Mouse (Mus musculus) Patski (cell line): ENCODE results near the gene Sema5a. TPM values are rescaled to one million over a fixed set of nuclear protein-coding genes. Genes with fewer than 3 reads are reported as not detected.

Experiments used
- ATAC-seq: fragments of 100-300 bp; one replicate; pipeline ENCODE4 v1.8.0; 2021
- CTCF ChIA-PET: fragments of 350-600 bp; sonication (Branson Sonifier 250); formaldehyde crosslinking; loops from one replicate; lab custom pipeline; 2022; ENCODE audit warnings: inconsistent platforms; lab: Charles Lee
- POLR2A ChIA-PET: fragments of 350-600 bp; sonication (Branson Sonifier 250); formaldehyde crosslinking; loops from one replicate; lab custom pipeline; 2022; ENCODE audit warnings: antibody characterized with exemption, inconsistent platforms; lab: Charles Lee
- DNase-seq: peaks from one replicate; pipeline ENCODE4 v3.0.0-alpha.2; 2011; ENCODE audit warnings: low read depth, low spot score
- H3K27me3 ChIP-seq: fragments of 371-371 bp; one replicate; pipeline ENCODE4 v1.5.1; 2021
- CTCF ChIP-seq: fragments of 100-300 bp; IDR thresholded peaks from one replicate; pipeline ENCODE4 v1.5.1; 2021
- in situ Hi-C: fragments of 300-500 bp; cut with MboI; formaldehyde crosslinking; loops from 3 replicates; pipeline ENCODE4 v1.11.1; 2018; ENCODE audit warnings: low pct_unique_long_range_greater_than_20kb, mixed read lengths
- polyA plus RNA-seq: library from polyadenylated mRNA; unstranded; gene quantifications from one replicate; pipeline ENCODE4 v1.2.3, GENCODE M21; 2021

Gene Sema5a
- polyA plus RNA-seq, 1 experiment from 2014 or later: 69.9 TPM

DNA sequence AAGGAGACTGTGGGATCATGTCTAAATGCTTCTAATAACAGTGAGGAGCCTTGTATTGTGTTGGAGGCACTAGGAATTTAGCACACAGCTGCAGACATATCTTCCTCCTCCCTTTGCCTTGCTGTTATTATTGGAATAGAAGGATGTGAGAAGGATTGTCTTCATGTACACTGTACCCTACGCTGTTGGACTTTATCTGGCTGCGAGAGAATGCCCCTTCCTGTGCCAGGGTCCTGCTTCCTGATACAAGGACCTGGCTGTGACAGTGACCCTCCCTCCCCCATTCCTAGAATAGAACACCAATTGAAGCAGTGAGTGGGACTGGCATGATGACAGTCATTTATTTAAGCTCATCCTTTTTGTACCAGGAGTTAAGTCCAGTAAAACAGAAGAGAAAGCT, 261.3 kb downstream of the Sema5a start:
- TF ChIP-seq CTCF: no peak
- POLR2A ChIA-PET: interaction anchor here (1.1 to 1.3 kb wide), 2 partner anchors 8 to 9 kb away, joined by 3 to 5 read pairs; no protein-coding TSS in a partner anchor
- CTCF ChIA-PET: interaction anchor here (1.4 kb wide), 1 partner anchor 15 kb away, joined by 4 read pairs; no protein-coding TSS in a partner anchor
- in situ Hi-C loops: no loop called here
- DNase-seq (no peak), ATAC-seq (no peak)
- no peaks in the 10 kb centered on the region for H3K27me3 ChIP-seq

DNA sequence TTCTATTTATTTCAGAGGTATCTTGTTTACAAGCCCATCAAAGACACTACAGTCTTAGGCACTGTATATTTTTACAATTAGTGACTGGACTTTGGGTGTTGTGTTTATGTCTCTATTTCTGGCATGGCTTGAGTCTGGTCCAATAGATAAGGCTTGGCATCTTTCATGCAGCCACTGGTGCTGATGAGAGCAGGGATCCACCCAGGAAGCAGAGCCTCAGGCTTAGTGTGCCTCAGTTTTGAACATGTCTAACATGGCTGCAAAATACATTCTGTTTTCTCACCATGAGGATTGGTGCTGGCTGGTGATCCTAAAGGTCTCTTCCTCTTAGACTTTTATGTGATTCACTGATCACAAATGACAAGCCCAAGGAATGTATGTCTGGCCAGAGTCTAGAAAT, 263.7 kb downstream of the Sema5a start:
- no peak for ATAC-seq
- ChIA-PET POLR2A (no interaction called here), CTCF (no interaction called here)
- no peak for DNase-seq
- TF ChIP-seq CTCF: no peak
- in situ Hi-C loops: no loop called here
- no peaks in the 10 kb centered on the region for H3K27me3 ChIP-seq

DNA sequence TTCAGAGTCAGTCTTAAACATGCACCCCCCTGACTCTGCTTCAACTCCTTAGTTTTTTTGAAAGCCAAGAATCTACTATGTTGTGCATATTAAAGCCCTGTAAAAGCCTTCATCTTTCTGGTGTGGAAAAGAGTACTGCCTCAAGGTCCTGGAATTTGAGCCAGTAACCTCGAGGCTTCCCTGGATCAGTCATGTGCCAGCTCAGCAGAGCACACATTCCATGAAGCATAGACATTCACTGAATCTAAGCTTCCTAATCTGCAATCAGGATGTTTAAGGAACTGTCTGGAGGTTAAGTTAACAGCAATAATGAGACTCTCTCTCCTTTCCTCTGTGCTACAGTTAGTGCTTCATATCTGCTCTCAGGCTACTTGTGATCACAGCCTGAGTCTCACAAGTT, 270.3 kb downstream of the Sema5a start:
- no peak for TF ChIP-seq CTCF
- in situ Hi-C loops: no loop called here
- ATAC-seq (peak; percentile 60), DNase-seq (peak; percentile 6)
- no peaks in the 10 kb centered on the region for H3K27me3 ChIP-seq
- POLR2A ChIA-PET: interaction anchor here (0.8 kb wide), 1 partner anchor 9 kb away, joined by 5 read pairs; no protein-coding TSS in a partner anchor
- CTCF ChIA-PET: no interaction called here

- no peak for ATAC-seq
- ChIA-PET CTCF (interaction anchor here (1.2 to 1.8 kb wide), 3 partner anchors 10 to 21 kb away, joined by 3 to 4 read pairs (median 3); no protein-coding TSS in a partner anchor), POLR2A (no interaction called here)
- no peaks in the 10 kb centered on the region for H3K27me3 ChIP-seq
- no peak for DNase-seq
- in situ Hi-C loops: no loop called here
- TF ChIP-seq CTCF: no peak
Observed at GRCm38 (mm10) chr15:32517954-32518353, 273.3 kb downstream of the Sema5a start.

GRCm38 (mm10) chr15:32532539-32532938, 287.9 kb downstream of the Sema5a start:
- no peaks in the 10 kb centered on the region for H3K27me3 ChIP-seq
- POLR2A ChIA-PET: no interaction called here
- DNase-seq (no peak), ATAC-seq (no peak)
- no peak for TF ChIP-seq CTCF
- CTCF ChIA-PET: no interaction called here
- in situ Hi-C loops: no loop called here

DNA sequence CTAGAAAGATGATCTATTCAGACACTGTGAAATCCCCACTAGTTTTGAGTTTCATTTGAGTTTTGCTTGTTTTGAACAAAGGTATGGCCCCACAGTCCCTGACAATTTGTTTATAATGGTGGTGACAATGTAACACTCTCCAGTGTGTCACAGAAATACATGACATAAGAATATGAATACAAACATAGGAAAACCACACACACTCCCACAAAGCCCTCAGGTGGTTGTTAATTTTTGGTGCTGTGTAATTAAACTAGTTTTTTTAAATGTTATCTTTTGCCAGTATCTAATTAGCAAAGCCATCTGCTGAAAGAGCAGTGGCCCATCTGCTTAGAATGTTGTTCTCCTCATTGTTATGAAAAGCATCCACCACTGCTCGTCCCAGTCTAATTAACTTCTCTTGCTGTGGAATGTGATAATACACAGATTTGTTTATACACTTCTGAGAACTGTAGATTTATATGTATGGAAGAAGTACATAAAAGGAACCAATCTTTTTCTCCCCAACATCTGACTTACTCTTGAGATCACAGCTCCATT, 289.0 kb downstream of the Sema5a start:
- DNase-seq: no peak
- POLR2A ChIA-PET: no interaction called here
- CTCF ChIA-PET: no interaction called here
- ATAC-seq: no peak
- in situ Hi-C loops: no loop called here
- H3K27me3 ChIP-seq: no peaks in the 10 kb centered on the region
- TF ChIP-seq CTCF: no peak

DNA sequence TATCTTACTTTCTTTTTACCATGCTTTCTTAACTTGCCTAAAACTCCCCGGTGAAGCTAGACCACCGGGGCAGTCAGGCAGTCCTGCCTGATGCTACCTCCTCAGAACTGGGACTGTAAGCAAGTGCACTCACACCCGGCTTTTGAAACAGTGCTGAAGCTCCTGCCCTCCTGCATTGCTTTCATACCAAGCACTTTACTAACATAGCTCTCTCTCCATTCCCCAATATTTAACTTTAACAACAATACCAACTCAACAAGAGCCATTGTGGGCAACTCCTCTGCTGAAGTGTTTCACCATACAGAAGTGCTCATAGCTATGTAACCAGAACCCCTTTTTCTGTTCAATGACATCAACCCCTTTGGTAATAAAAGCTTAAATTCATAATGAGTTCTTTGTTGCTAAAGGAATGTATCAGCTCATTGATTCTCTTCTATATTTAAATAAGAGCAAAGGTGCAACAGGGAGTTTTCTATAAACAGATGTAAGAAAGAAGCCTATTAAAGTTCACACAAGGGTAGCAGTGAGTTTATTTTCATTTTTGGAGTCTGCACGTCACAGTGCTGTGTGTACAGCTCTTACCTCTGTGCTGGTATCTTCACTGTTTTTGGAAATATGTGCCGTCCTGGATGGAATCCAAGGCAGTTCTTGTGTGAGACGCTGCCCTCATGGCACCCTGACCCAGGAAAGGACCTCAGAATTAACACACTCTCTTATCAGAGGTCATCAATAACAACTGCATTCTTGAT, 292.3 kb downstream of the Sema5a start:
- no peak for TF ChIP-seq CTCF
- ATAC-seq (peak; percentile 59), DNase-seq (no peak)
- ChIA-PET POLR2A (interaction anchor here (0.6 kb wide), 1 partner anchor 1305 kb away, joined by 3 read pairs; no protein-coding TSS in a partner anchor), CTCF (interaction anchor here (1.3 kb wide), 2 partner anchors 8 to 230 kb away, joined by 3 to 4 read pairs; no protein-coding TSS in a partner anchor)
- in situ Hi-C loops: no loop called here
- H3K27me3 ChIP-seq: no peaks in the 10 kb centered on the region

DNA sequence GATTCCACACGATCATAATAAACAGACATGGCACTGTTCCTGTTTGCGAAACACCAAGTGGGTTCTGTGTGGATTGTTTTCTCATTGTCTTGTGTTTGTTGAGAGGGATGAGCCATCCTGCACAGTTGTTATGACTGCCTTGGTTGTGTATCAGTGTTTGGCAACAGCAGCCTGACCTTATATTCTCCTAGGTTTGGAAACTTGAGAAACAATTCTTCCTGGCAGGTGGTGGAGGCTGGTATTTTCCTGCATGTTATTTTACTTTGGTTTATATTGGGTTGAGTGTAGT, 292.8 kb downstream of the Sema5a start:
- DNase-seq (no peak), ATAC-seq (peak; percentile 33)
- POLR2A ChIA-PET: interaction anchor here (0.6 kb wide), 1 partner anchor 1305 kb away, joined by 3 read pairs; no protein-coding TSS in a partner anchor
- in situ Hi-C loops: no loop called here
- H3K27me3 ChIP-seq: no peaks in the 10 kb centered on the region
- no peak for TF ChIP-seq CTCF
- CTCF ChIA-PET: interaction anchor here (1.1 kb wide), 1 partner anchor 14 kb away, joined by 3 read pairs; no protein-coding TSS in a partner anchor

DNA sequence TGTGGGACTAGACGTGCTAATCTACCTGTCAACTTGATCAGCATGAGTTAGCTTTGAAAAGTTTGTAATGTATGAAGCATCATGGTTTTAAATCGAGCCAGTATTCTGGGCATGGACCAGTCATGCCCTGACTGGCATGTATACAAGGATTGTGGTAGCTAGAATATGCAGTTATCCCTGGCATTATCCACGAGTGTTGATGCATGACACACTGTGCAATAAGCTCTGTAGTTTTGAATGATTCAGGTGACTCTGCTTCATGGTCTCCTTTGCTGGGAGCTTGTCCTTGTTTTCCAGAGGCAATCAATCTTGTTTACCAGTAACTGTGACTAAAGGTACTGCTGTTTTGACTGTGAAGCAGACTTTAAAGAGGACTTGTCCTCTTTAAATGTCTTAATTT, 293.5 kb downstream of the Sema5a start:
- no peak for TF ChIP-seq CTCF
- in situ Hi-C loops: no loop called here
- peak; percentile 62 for DNase-seq
- CTCF ChIA-PET: interaction anchor here (0.9 to 1.1 kb wide), 2 partner anchors 13 to 266 kb away, joined by 3 read pairs; no protein-coding TSS in a partner anchor
- peak; percentile 86 for ATAC-seq
- POLR2A ChIA-PET: interaction anchor here (0.6 kb wide), 1 partner anchor 288 kb away, joined by 3 read pairs; no protein-coding TSS in a partner anchor
- H3K27me3 ChIP-seq: no peaks in the 10 kb centered on the region

DNA sequence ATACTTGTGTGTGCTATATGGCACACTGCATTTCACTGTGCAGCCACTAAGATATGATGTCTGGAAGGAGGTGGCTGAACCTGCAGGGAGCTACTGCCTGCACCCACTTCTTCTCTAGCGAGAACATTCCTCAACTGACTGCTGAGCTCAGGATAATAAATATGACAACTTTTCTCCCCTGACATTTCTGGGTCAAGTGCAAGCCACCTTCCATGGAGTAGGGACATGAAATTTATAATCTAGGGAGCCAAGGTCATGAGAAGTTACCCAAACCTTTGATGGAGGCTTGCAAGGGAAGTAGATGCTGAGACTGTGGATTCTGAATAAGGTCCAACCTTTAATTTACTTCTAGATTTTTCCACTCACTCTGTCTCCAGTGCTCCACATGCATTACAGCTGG, 298.1 kb downstream of the Sema5a start:
- no peak for TF ChIP-seq CTCF
- in situ Hi-C loops: no loop called here
- DNase-seq (no peak), ATAC-seq (no peak)
- no peaks in the 10 kb centered on the region for H3K27me3 ChIP-seq
- POLR2A ChIA-PET: no interaction called here
- CTCF ChIA-PET: no interaction called here

DNA sequence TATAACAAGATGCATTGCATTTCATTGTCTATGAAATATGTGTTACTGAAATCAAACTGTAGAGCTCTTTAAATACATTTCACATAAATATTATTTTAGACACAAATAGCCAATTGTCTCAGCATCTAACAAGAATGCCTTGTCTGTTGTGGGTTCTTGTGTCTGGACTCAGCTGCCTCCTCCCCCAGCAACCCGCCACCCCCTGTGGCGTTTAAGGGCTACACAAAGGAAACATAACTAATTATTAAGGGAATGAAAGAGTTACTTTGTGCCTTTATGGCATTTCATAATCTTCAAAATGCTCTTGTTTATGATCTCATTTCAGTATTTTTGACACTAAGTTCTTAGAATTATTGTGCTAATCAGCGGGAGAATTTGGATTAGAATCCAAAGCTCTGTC, 298.6 kb downstream of the Sema5a start:
- ATAC-seq: no peak
- no peaks in the 10 kb centered on the region for H3K27me3 ChIP-seq
- no peak for TF ChIP-seq CTCF
- no peak for DNase-seq
- POLR2A ChIA-PET: no interaction called here
- in situ Hi-C loops: no loop called here
- CTCF ChIA-PET: no interaction called here
